Mouse (Mus musculus): ENCODE data around the gene Zdhhc19. TPM values are rescaled to one million over a fixed set of nuclear protein-coding genes. Genes with fewer than 3 reads are reported as not detected.
"Not testable (repeated sequence)": the region's sequence is repeated elsewhere in the genome, so short reads cannot be mapped to it uniquely, and the experiment has no call there.

Gene Zdhhc19
- total RNA-seq, 2 experiments from 2014 or later: not detected

DNA sequence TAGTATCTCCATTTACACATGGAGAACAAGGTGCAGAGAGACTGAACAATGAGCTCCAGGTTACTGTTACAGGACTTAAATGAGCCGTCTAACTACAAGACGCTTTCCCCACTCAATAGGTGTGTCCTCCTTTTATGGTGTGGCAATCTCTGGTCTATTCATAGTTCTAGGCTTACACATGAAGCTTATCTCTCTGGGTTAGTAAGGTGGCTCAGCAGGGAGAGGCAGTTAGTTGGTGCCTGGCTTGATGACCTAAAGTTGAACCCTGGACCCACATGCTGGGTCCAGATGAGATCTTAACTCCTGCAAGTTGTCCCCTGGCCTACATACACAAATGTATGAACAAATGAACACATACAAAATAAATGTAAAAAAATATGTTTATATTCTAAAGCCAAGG is 32.6 kb upstream of the Zdhhc19 start:
- no peak for DNase-seq (ENCODE audit: extremely low spot score in 1 of 2, low spot score in 2 of 2)
- Histone ChIP-seq H3K27ac (no peak overlapping the region), H3K4me3 (no peak overlapping the region)
- intact Hi-C loops (cut with DNase I): no loop called here
- no peak for TF ChIP-seq CTCF (IDR thresholded peaks at IDR 0.05)

- DNase-seq (ENCODE audit: extremely low spot score in 1 of 2, low spot score in 2 of 2): no peak
- intact Hi-C loops (cut with DNase I): no loop called here
- no peak overlapping the region for H3K4me3 ChIP-seq
These were observed 31.2 kb upstream of the Zdhhc19 start for GRCm38 (mm10) chr16:32464908-32465307.

DNA sequence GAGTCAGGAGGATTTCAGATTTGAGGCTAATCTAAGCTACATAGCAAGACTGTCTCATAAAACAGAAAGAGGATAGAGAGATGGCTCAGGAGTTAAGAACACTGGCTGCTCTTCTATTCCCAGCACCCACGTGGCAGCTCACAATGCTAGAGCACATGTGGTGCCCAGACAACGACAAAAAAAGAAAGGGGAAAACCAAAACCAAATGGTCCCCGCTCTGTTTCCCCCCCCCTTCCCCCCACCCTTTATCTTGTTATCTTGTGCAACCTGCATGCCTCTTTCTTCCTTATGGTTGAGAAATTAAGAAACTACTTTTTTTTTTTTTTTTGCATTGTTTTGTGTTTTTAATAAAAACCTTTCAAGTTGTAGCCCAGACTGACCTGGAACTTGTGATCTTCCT is 27.6 kb upstream of the Zdhhc19 start:
- H3K27ac ChIP-seq: no peak overlapping the region
- DNase-seq (ENCODE audit: extremely low spot score in 1 of 2, low spot score in 2 of 2): no peak
- intact Hi-C loops (cut with DNase I): no loop called here
- no peak for TF ChIP-seq CTCF (IDR thresholded peaks at IDR 0.05)
- no peak overlapping the region for H3K4me3 ChIP-seq

More at GRCm38 (mm10) chr16:32464908-32465307, 31.2 kb upstream of the Zdhhc19 start:
- TF ChIP-seq CTCF (IDR thresholded peaks at IDR 0.05): no peak; the same call in 1 of the 2 replicates
- no peak overlapping the region for H3K27ac ChIP-seq

GRCm38 (mm10) chr16:32469404-32470105 is 26.5 kb upstream of the Zdhhc19 start:
- intact Hi-C loops (cut with DNase I): no loop called here

GRCm38 (mm10) chr16:32472276-32473015 is 23.6 kb upstream of the Zdhhc19 start:
- no peak for DNase-seq (ENCODE audit: extremely low spot score in 1 of 2, low spot score in 2 of 2)
- no peak for TF ChIP-seq CTCF (IDR thresholded peaks at IDR 0.05)
- intact Hi-C loops (cut with DNase I): no loop called here
- Histone ChIP-seq H3K4me3 (no peak overlapping the region), H3K27ac (peak overlapping the region; percentile 22)

More at GRCm38 (mm10) chr16:32469404-32470105, 26.5 kb upstream of the Zdhhc19 start:
- no peak for DNase-seq (ENCODE audit: extremely low spot score in 1 of 2, low spot score in 2 of 2)
- Histone ChIP-seq H3K4me3 (no peak overlapping the region), H3K27ac (no peak overlapping the region)
- TF ChIP-seq CTCF (IDR thresholded peaks at IDR 0.05): no peak

GRCm38 (mm10) chr16:32477315-32477714 is 18.8 kb upstream of the Zdhhc19 start:
- no peak overlapping the region for H3K4me3 ChIP-seq
- no peak for TF ChIP-seq CTCF (IDR thresholded peaks at IDR 0.05)
- intact Hi-C loops (cut with DNase I): no loop called here
- DNase-seq (ENCODE audit: extremely low spot score in 1 of 2, low spot score in 2 of 2): no peak
- no peak overlapping the region for H3K27ac ChIP-seq

- Histone ChIP-seq H3K27ac (no peak overlapping the region), H3K4me3 (no peak overlapping the region)
- intact Hi-C loops (cut with DNase I): no loop called here
- TF ChIP-seq CTCF (IDR thresholded peaks at IDR 0.05): no peak
- DNase-seq (ENCODE audit: extremely low spot score in 1 of 2, low spot score in 2 of 2): no peak
These were observed 16.6 kb upstream of the Zdhhc19 start for GRCm38 (mm10) chr16:32479415-32479814.

- no peak for TF ChIP-seq CTCF (IDR thresholded peaks at IDR 0.05)
- DNase-seq (ENCODE audit: extremely low spot score in 1 of 2, low spot score in 2 of 2): no peak
- Histone ChIP-seq H3K27ac (no peak overlapping the region), H3K4me3 (no peak overlapping the region)
- intact Hi-C loops (cut with DNase I): no loop called here
These were observed 11.6 kb upstream of the Zdhhc19 start for GRCm38 (mm10) chr16:32484431-32484871.

DNA sequence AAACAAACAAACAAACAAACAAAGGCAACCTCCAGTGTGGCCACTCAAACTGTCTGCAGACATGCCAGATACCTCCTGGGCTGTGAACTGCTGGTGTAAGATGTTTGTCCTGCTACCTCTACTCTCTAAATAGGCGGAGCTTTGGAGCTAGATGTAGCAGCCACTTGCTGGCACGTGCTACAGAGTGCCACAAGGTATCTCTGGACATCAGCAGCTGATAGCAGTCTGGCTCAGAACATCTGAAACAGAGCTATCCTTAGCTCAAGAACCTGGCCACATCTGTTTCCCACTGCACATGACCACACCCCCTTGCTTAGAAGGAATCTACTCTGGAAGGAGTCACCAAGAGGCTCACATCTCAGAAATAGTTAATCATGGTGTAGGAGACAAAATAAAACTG is 10.9 kb upstream of the Zdhhc19 start:
- TF ChIP-seq CTCF (IDR thresholded peaks at IDR 0.05): no peak
- no peak for DNase-seq (ENCODE audit: extremely low spot score in 1 of 2, low spot score in 2 of 2)
- no peak overlapping the region for H3K27ac ChIP-seq
- no peak overlapping the region for H3K4me3 ChIP-seq
- intact Hi-C loops (cut with DNase I): no loop called here

DNA sequence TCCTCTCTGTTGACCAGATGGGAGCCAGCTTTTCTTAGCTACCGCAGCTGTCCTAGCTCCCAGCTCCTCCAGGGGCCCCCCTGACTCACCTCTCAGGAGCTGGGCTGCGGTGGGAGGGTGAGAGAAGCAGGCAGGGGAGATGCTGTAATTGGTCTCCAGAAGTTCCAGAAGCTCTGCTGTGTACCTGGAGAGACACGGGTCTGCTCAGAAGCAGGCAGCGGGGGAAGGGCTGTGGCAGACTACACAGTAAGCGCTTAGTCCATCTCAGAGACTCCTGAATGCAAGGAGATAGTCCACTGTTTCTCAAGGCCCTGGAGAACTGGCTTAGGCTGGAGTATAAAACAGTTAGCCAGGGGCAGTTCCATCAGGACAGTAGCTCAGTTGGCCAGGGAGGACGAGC is 10.0 kb upstream of the Zdhhc19 start:
- intact Hi-C loops (cut with DNase I): no loop called here
- Histone ChIP-seq H3K4me3 (no peak overlapping the region), H3K27ac (no peak overlapping the region)
- DNase-seq (ENCODE audit: extremely low spot score in 1 of 2, low spot score in 2 of 2): no peak
- TF ChIP-seq CTCF (IDR thresholded peaks at IDR 0.05): no peak

GRCm38 (mm10) chr16:32487234-32488111 is 8.6 kb upstream of the Zdhhc19 start, which contains the start of gene Slc51a:
Gene Slc51a, minus strand, starts transcription at chr16:32487879.
- TF ChIP-seq CTCF (IDR thresholded peaks at IDR 0.05): no peak
- intact Hi-C loops (cut with DNase I): no loop called here
- DNase-seq (ENCODE audit: extremely low spot score in 1 of 2, low spot score in 2 of 2): no peak
- Histone ChIP-seq H3K27ac (no peak within 1 kb of the TSS), H3K4me3 (no peak within 1 kb of the TSS)

DNA sequence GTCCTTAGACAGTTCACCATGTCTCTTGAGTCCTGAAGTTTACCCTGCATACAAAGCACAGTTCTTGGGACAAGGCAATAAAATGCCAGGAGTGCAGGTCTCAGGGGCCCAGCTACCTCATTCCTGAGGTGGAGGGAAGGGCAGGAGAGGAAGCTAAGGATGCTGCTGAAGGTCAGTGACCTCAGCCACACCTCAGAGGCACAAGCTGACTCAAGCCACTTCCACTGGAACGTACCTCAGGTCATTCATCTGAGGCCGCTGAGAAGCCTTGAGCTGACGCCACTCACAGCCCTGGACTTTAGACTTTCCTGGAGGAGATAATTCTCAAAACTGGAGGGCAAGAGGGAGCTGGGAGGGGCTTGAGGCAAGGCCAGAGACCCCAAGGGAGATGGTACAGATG is 7.1 kb upstream of the Zdhhc19 start:
- DNase-seq (ENCODE audit: extremely low spot score in 1 of 2, low spot score in 2 of 2): no peak
- intact Hi-C loops (cut with DNase I): no loop called here
- Histone ChIP-seq H3K27ac (no peak overlapping the region), H3K4me3 (no peak overlapping the region)
- TF ChIP-seq CTCF (IDR thresholded peaks at IDR 0.05): no peak

DNA sequence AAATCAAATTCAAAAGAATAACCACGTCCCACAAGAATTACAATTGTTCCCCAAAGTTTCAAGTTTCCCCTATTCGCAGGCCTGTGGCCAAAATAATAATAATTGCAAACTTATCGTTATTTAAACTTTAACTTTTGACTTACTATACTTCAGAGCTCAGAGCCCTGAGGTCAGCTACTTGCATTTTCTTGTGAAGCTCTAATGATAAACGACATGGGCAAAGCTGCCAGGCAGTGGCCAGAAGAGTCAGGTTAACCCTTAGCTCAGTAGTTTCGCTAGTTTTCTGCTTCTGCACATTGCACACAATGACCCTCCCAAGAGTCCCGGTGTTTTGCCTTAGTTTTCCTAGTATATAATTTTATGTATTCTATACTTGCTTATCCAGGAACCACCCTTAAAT is 1.7 kb upstream of the Zdhhc19 start:
- intact Hi-C loops (cut with DNase I); H3K4me3 ChIP-seq; H3K27ac ChIP-seq; DNase-seq (ENCODE audit: extremely low spot score in 1 of 2, low spot score in 2 of 2): not testable (repeated sequence)

Data from left cerebral cortex, adult 2 months (tissue).